In genomic region chr11:115492387-115492786, GRCm38 (mm10) we compare ENCODE assay signal across 8 mouse cellular contexts. TPM values are rescaled to one million over a fixed set of nuclear protein-coding genes. Genes with fewer than 3 reads are reported as not detected.
DNase-seq lines count a peak whose midpoint lies in the region; ATAC-seq and TF ChIP-seq lines count a peak whose summit lies in the region.

No protein-coding gene starts in this region.

- H3K4me3 ChIP-seq in heart, embryonic 10.5 days = peak overlapping the region; percentile 81
- H3K4me3 ChIP-seq in C2C12 (ENCODE audit: insufficient read depth, poor library complexity, severe bottlenecking) = peak overlapping the region; percentile 91
- peak overlapping the region; percentile 66 for H3K4me3 ChIP-seq in forebrain, embryonic 12.5 days (replicated peaks)
- H3K4me3 ChIP-seq in liver, embryonic 15.5 days (replicated peaks) = peak overlapping the region; percentile 85

- H3K79me2 ChIP-seq in C2C12 (ENCODE audit: control insufficient read depth, insufficient read depth) = peaks cover 25% of the 10 kb centered on the region

- ATAC-seq in forebrain, embryonic 12.5 days (ENCODE audit: low FRiP score) = no peak
- no peak for ATAC-seq in liver, embryonic 15.5 days (ENCODE audit: insufficient read depth)

- peak overlapping the region; percentile 73 for H3ac ChIP-seq in C2C12 (ENCODE audit: control insufficient read depth, insufficient read length, low read depth)

- H3K9me3 ChIP-seq in heart, embryonic 10.5 days = no peaks in the 10 kb centered on the region
- H3K9me3 ChIP-seq in forebrain, embryonic 12.5 days = no peaks in the 10 kb centered on the region
- no peaks in the 10 kb centered on the region for H3K9me3 ChIP-seq in liver, embryonic 15.5 days (replicated peaks)

- peak overlapping the region; percentile 77 for H3K4me2 ChIP-seq in forebrain, embryonic 12.5 days
- H3K4me2 ChIP-seq in liver, embryonic 15.5 days = peak overlapping the region; percentile 97

- 26% methylated on average over 6 of the region's 6 CpGs for WGBS in heart, embryonic 10.5 days
- 45% methylated on average over 6 of the region's 6 CpGs for WGBS in forebrain, embryonic 12.5 days
- 23% methylated on average over 6 of the region's 6 CpGs for WGBS in liver, embryonic 15.5 days (ENCODE audit: insufficient replicate concordance)

- TF ChIP-seq CTCF in C2C12 (IDR thresholded peaks at IDR 0.05; ENCODE audit: control insufficient read depth, insufficient read depth, insufficient read length) = no peak

- H3K9ac ChIP-seq in forebrain, embryonic 12.5 days = peak overlapping the region; percentile 78
- peak overlapping the region; percentile 74 for H3K9ac ChIP-seq in liver, embryonic 15.5 days

- H3K27ac ChIP-seq in heart, embryonic 10.5 days = 0 out of 2 replicates have a peak overlapping the region, but pooled peaks have one; percentile 90
- no peak overlapping the region for H3K27ac ChIP-seq in forebrain, embryonic 12.5 days
- peak overlapping the region; percentile 87 for H3K27ac ChIP-seq in liver, embryonic 15.5 days (replicated peaks)

- no peaks in the 10 kb centered on the region for H3K27me3 ChIP-seq in heart, embryonic 10.5 days (ENCODE audit: insufficient read depth, poor library complexity, severe bottlenecking)
- no peaks in the 10 kb centered on the region for H3K27me3 ChIP-seq in C2C12 (ENCODE audit: control insufficient read depth, insufficient read depth, insufficient read length)
- no peaks in the 10 kb centered on the region for H3K27me3 ChIP-seq in forebrain, embryonic 12.5 days
- H3K27me3 ChIP-seq in liver, embryonic 15.5 days = no peaks in the 10 kb centered on the region

- peaks cover 32% of the 10 kb centered on the region for H3K4me1 ChIP-seq in heart, embryonic 10.5 days
- H3K4me1 ChIP-seq in forebrain, embryonic 12.5 days = peaks cover 23% of the 10 kb centered on the region
- peaks cover 28% of the 10 kb centered on the region for H3K4me1 ChIP-seq in liver, embryonic 15.5 days (replicated peaks)

- no peak for DNase-seq in heart, embryonic 10.5 days (ENCODE audit: low spot score)
- no peak for DNase-seq in heart, adult 18-20 months
- DNase-seq in embryo, embryonic 9.5 days (ENCODE audit: extremely low spot score) = no peak
- no peak for DNase-seq in cerebellum, postnatal 4 days (ENCODE audit: low spot score in 2 of 2)
- no peak for DNase-seq in thymus, postnatal 10 days (ENCODE audit: low spot score in 2 of 2)

- H3K79me3 ChIP-seq in C2C12 (ENCODE audit: low read depth) = peaks cover 10% of the 10 kb centered on the region

- H3K36me3 ChIP-seq in heart, embryonic 10.5 days = peaks cover 24% of the 10 kb centered on the region
- H3K36me3 ChIP-seq in C2C12 (ENCODE audit: control insufficient read depth, insufficient read depth) = peaks cover 17% of the 10 kb centered on the region
- peaks cover 23% of the 10 kb centered on the region for H3K36me3 ChIP-seq in forebrain, embryonic 12.5 days (replicated peaks)
- H3K36me3 ChIP-seq in liver, embryonic 15.5 days (replicated peaks) = peaks cover 26% of the 10 kb centered on the region

TF ChIP-seq in C2C12, 6 proteins besides CTCF, POLR2A, EP300 and RAD21:
- TF ChIP-seq MYOG (IDR thresholded peaks at IDR 0.05; ENCODE audit: control insufficient read depth, extremely low read depth, insufficient read length) (no peak), CEBPB (IDR thresholded peaks at IDR 0.05; ENCODE audit: low read depth) (no peak), FOSL1 (IDR thresholded peaks at IDR 0.05; ENCODE audit: insufficient read depth, low read length, poor library complexity, severe bottlenecking) (no peak)
TF ChIP-seq in C2C12: peak in this region for 0.

RNA-seq across cellular contexts. Expression of gene Nt5c, which starts 0.7 kb away (rescaled TPM):
- polyA plus RNA-seq in heart, embryonic 10.5 days (2016; fragmentation: Nextera tagmentation; extraction: Ambion mirVana) = 79.3 and 95.0 TPM in 2 replicates
- 10 to 100 TPM; 11.5 to 16.6 TPM for total RNA-seq in heart, adult 18-20 months (2021)
- 109 TPM for polyA plus RNA-seq in C2C12 (2012; fragmentation: generic; extraction: Trizol)
- 72.0 and 80.3 TPM in 2 replicates for polyA plus RNA-seq in forebrain, embryonic 12.5 days (2016; fragmentation: Nextera tagmentation; extraction: Ambion mirVana)
- polyA plus RNA-seq in liver, embryonic 15.5 days (2015; fragmentation: Nextera tagmentation; extraction: Ambion mirVana) = 38.1 and 41.9 TPM in 2 replicates

RNA-seq across cellular contexts. Expression of gene Armc7, which starts 16.9 kb away (rescaled TPM):
- polyA plus RNA-seq in heart, embryonic 10.5 days (2016; fragmentation: Nextera tagmentation; extraction: Ambion mirVana) = 5.4 and 7.6 TPM in 2 replicates
- 1 to 10 TPM; 1.8 to 1.9 TPM for total RNA-seq in heart, adult 18-20 months (2021)
- 5.4 TPM for polyA plus RNA-seq in C2C12 (2012; fragmentation: generic; extraction: Trizol)
- polyA plus RNA-seq in forebrain, embryonic 12.5 days (2016; fragmentation: Nextera tagmentation; extraction: Ambion mirVana) = 10.9 and 11.0 TPM in 2 replicates
- 3.3 and 3.5 TPM in 2 replicates for polyA plus RNA-seq in liver, embryonic 15.5 days (2015; fragmentation: Nextera tagmentation; extraction: Ambion mirVana)

RNA-seq across cellular contexts. Expression of gene Jpt1, which starts 21.8 kb away (rescaled TPM):
- polyA plus RNA-seq in heart, embryonic 10.5 days (2016; fragmentation: Nextera tagmentation; extraction: Ambion mirVana) = 451 and 471 TPM in 2 replicates
- total RNA-seq in heart, adult 18-20 months (2021) = 100 to 1,000 TPM; 114 to 148 TPM
- polyA plus RNA-seq in C2C12 (2012; fragmentation: generic; extraction: Trizol) = 320 TPM
- 1,151 and 1,196 TPM in 2 replicates for polyA plus RNA-seq in forebrain, embryonic 12.5 days (2016; fragmentation: Nextera tagmentation; extraction: Ambion mirVana)
- 233 and 234 TPM in 2 replicates for polyA plus RNA-seq in liver, embryonic 15.5 days (2015; fragmentation: Nextera tagmentation; extraction: Ambion mirVana)

RNA-seq across cellular contexts. Expression of gene Slc16a5, which starts 30.1 kb away (rescaled TPM):
- polyA plus RNA-seq in heart, embryonic 10.5 days (2016; fragmentation: Nextera tagmentation; extraction: Ambion mirVana) = 0.33 and 0.36 TPM in 2 replicates
- total RNA-seq in heart, adult 18-20 months (2021) = under 1 TPM in 1 of 2 experiments, not detected in 1; 0.36 TPM
- polyA plus RNA-seq in C2C12 (2012; fragmentation: generic; extraction: Trizol) = 0.07 TPM
- polyA plus RNA-seq in forebrain, embryonic 12.5 days (2016; fragmentation: Nextera tagmentation; extraction: Ambion mirVana) = not detected in 2 replicates
- 0.08 and 0.15 TPM in 2 replicates for polyA plus RNA-seq in liver, embryonic 15.5 days (2015; fragmentation: Nextera tagmentation; extraction: Ambion mirVana)

RNA-seq across cellular contexts. Expression of gene Sumo2, which starts 43.7 kb away (rescaled TPM):
- polyA plus RNA-seq in heart, embryonic 10.5 days (2016; fragmentation: Nextera tagmentation; extraction: Ambion mirVana) = 713 and 931 TPM in 2 replicates
- total RNA-seq in heart, adult 18-20 months (2021) = 100 to 1,000 TPM; 160 to 170 TPM
- 384 TPM for polyA plus RNA-seq in C2C12 (2012; fragmentation: generic; extraction: Trizol)
- polyA plus RNA-seq in forebrain, embryonic 12.5 days (2016; fragmentation: Nextera tagmentation; extraction: Ambion mirVana) = 1,429 and 1,474 TPM in 2 replicates
- 301 and 355 TPM in 2 replicates for polyA plus RNA-seq in liver, embryonic 15.5 days (2015; fragmentation: Nextera tagmentation; extraction: Ambion mirVana)
